Mouse (Mus musculus) right cerebral cortex, postnatal 14 days (tissue): ENCODE measurements around the gene Grpel1.

Experiments
- DNase-seq: peaks from one replicate; pipeline ENCODE4 v3.0.0; 2022

Grpel1 gene

GRCm38 (mm10) chr5:36515558-36515957, 50.8 kb downstream of the Grpel1 start:
- DNase-seq, result no peak

- DNase-seq, result no peak
These were observed 52.8 kb downstream of the Grpel1 start for GRCm38 (mm10) chr5:36517596-36517995.

DNA sequence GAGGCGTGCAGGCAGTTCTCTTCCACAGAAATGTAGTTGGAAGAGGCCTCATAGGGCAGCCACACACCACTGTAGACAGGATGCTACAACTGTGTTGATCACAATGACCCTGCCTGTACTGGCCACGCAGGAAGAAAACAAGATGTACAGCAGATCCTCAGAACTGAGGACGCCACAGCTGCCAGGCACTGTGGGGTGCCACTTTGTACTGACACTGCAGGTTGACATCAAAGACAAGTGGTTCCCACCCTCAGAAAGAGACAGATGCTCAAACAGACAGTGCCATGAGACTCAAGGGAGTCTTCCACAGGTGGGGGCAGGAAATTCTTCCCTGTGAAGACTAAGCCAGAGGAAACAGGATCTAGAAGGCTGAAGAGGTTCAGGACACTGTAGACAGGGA, 55.0 kb downstream of the Grpel1 start:
- DNase-seq, result no peak

GRCm38 (mm10) chr5:36522782-36523181, 58.0 kb downstream of the Grpel1 start:
- DNase-seq, result no peak

DNA sequence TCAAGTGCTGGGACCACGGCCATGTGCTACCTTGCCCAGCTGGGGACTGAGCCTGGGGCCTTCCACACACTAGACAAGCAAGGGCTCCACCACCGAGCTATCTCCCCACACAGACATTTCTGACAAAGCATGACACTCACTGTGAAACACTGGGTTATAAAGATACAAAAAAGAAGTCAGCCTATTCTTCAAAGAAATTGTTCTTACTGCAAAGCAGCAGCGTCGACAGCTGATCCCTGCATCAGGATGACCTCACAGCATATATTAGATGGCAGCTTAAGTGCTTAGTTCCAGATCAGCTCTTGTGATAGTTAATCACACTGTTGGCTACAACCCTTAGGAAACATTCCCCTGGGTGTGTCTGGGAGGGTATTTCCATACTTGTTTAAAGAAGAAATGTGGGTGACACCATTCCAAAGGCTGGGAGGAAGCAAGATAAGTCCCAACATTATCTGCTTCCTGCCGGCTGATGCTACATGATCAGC, 58.5 kb downstream of the Grpel1 start:
- no peak for DNase-seq
